Mouse (Mus musculus): ENCODE results near the gene Gigyf2. TPM values are rescaled to one million over a fixed set of nuclear protein-coding genes. Genes with fewer than 3 reads are reported as not detected.

The Gigyf2 gene
- polyA plus RNA-seq, 1 experiment from 2014 or later, result 61.2 TPM

DNA sequence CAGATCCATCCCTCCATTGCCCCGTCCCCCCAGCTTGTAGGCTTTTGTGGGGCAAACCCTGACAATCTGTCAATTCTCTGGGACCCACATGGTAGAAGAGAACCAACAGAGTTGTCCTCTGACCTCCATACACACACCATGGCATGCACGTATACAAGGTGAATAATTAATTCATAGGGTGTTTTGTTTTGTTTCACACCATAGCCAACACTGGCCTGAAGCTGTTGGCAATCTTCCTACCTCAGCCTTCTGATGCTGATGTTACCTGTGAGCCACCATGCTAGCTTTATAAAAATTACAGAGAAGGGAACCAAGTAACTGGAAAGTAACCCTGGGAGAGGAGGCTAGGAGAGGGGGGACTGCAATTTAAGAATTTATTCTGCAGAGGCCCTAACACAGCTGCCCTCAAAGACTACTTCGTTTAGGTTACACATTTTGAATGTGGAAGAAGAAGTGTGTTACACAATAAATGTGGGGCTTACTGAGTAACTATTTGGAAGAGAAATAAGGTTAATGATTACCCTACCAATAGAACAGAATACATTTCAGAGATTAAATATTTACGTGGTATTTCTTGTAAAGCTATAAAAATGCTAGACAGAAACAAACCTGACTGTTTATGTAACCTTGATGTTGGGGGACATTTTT lies 32.6 kb upstream of the Gigyf2 start:
- ATAC-seq (ENCODE audit: insufficient number of reproducible peaks, insufficient read depth, low FRiP score, low read depth), result no peak
- WGBS, result 58% methylated on average over 4 of the region's 4 CpGs
- no peak overlapping the region for H3K27ac ChIP-seq (ENCODE audit: low read length)

DNA sequence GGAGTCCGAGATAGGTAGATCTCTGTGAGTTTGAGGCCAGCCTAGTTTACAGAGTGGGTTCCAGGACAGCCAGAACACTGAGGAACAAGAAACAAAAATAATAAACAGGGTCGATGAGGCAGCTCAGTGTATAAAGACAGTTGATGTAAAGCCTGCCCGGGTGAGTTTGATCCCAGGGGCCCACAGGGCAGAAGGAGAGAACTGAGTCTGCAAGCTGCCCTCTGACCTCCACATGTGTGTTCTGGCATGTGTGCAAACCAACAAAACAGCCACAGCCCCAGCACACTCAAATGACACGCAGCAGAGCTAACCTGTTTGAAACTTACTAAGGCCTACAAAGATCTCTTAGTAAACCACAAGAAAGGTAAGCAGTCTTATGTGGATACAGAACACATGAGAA lies 31.8 kb upstream of the Gigyf2 start:
- ATAC-seq (ENCODE audit: insufficient number of reproducible peaks, insufficient read depth, low FRiP score, low read depth), result no peak
- Histone ChIP-seq H3K4me1 (ENCODE audit: control insufficient read depth, insufficient read depth, low read length) (no peaks in the 10 kb centered on the region), H3K27me3 (ENCODE audit: control insufficient read depth, insufficient read depth, low read length) (no peaks in the 10 kb centered on the region), H3K27ac (ENCODE audit: low read length) (no peak overlapping the region), H3K4me3 (ENCODE audit: low read depth, low read length) (no peak overlapping the region), H3K9ac (replicated peaks; ENCODE audit: low read depth, low read length) (no peak overlapping the region), H3K9me3 (ENCODE audit: control insufficient read depth, low read depth, low read length) (no peaks in the 10 kb centered on the region), H3K36me3 (ENCODE audit: control insufficient read depth, insufficient read depth, low read length) (no peaks in the 10 kb centered on the region), H3K4me2 (replicated peaks; ENCODE audit: low read depth, low read length) (no peak overlapping the region)
- 48% methylated on average over 4 of the region's 4 CpGs for WGBS

More for the DNA sequence above, 32.6 kb upstream of the Gigyf2 start:
- Histone ChIP-seq H3K36me3 (ENCODE audit: control insufficient read depth, insufficient read depth, low read length) (no peaks in the 10 kb centered on the region), H3K9ac (replicated peaks; ENCODE audit: low read depth, low read length) (no peak overlapping the region), H3K4me1 (ENCODE audit: control insufficient read depth, insufficient read depth, low read length) (no peaks in the 10 kb centered on the region), H3K4me2 (replicated peaks; ENCODE audit: low read depth, low read length) (no peak overlapping the region), H3K4me3 (ENCODE audit: low read depth, low read length) (no peak overlapping the region), H3K27me3 (ENCODE audit: control insufficient read depth, insufficient read depth, low read length) (no peaks in the 10 kb centered on the region), H3K9me3 (ENCODE audit: control insufficient read depth, low read depth, low read length) (no peaks in the 10 kb centered on the region)

DNA sequence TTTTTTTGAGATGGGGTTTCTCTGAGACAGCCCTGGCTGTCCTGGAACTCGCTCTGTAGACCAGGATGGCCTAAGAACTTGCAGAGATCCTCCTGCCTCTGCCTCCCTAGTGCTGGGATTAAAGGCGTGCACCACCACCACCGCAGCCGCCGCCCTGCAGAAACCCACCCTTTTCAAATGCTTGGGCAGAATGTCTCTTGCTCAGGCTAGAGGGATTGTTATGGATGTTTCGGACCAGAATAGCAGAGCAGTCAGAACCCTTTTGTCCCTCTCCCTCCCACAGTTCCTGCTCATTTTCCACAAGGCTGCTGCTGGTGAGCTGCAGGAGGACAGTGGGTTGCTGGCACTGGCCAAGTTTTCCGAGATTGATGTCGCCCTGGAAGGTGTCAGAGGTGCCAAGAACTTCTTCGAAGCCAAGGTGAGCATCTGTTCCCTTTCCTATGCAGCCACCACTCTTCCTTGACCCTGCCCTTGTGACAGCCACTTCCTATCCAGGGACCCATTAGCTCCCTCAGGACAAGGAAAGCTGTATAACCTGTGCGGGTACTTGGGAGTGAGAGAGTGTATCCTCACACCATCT lies 29.4 kb upstream of the Gigyf2 start:
- no peak for ATAC-seq (ENCODE audit: insufficient number of reproducible peaks, insufficient read depth, low FRiP score, low read depth)
- no peak overlapping the region for H3K4me3 ChIP-seq (ENCODE audit: low read depth, low read length)

DNA sequence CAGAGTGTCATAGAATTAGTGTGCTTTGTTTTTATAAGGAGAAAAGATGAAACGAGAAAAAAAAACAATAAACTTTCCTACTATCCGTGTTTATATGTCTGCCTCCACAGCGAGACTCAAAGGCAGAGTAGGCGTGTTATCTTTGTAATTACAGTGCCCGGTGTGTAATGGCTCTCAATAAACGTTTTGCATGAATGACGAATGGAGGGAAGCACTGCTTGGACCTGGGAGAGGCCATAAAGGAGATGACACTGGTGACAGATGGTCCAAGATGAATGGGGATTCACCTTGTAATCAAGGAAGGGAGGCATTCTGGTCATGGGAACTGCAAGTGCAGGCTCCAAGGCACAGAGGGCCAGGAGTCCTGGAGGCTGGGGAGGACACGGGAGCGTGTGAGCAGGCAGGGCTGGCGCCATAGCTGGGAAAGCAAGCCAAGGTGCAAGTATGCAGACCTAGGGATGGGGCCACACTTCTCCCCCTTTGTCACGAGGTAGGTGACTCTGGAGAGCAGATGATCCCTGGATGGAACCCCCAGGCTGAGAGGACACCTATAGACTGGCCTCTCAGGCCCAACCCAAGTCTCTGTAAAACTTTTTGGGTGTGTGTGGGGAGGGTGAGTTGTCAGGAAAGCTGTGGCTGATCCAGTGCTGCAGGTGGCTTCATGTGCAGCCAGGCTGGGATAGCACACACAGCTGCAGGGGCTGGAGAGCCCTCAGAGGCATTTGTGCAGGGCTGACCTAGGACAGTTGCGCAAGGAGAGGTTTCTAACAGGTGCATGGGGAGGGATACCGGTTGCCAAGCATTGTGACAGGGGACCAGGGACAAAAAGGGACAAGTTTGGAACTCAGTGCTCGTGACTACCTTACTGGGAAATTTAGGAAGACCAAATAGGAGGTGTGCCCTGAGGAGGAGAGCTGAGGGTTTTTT lies 26.2 kb upstream of the Gigyf2 start:
- H3K4me3 ChIP-seq (ENCODE audit: low read depth, low read length), result no peak overlapping the region
- H3K4me1 ChIP-seq (ENCODE audit: control insufficient read depth, insufficient read depth, low read length), result no peaks in the 10 kb centered on the region
- 53% methylated on average over 14 of the region's 14 CpGs for WGBS
- H3K27me3 ChIP-seq (ENCODE audit: control insufficient read depth, insufficient read depth, low read length), result no peaks in the 10 kb centered on the region
- no peak overlapping the region for H3K9ac ChIP-seq (replicated peaks; ENCODE audit: low read depth, low read length)
- no peak overlapping the region for H3K4me2 ChIP-seq (replicated peaks; ENCODE audit: low read depth, low read length)
- ATAC-seq (ENCODE audit: insufficient number of reproducible peaks, insufficient read depth, low FRiP score, low read depth), result no peak
- H3K9me3 ChIP-seq (ENCODE audit: control insufficient read depth, low read depth, low read length), result no peaks in the 10 kb centered on the region
- H3K36me3 ChIP-seq (ENCODE audit: control insufficient read depth, insufficient read depth, low read length), result no peaks in the 10 kb centered on the region
- H3K27ac ChIP-seq (ENCODE audit: low read length), result no peak overlapping the region

More for the DNA sequence above, 29.4 kb upstream of the Gigyf2 start:
- no peak overlapping the region for H3K9ac ChIP-seq (replicated peaks; ENCODE audit: low read depth, low read length)
- WGBS, result 81% methylated on average over 10 of the region's 10 CpGs
- no peak overlapping the region for H3K27ac ChIP-seq (ENCODE audit: low read length)
- no peak overlapping the region for H3K4me2 ChIP-seq (replicated peaks; ENCODE audit: low read depth, low read length)
- no peaks in the 10 kb centered on the region for H3K4me1 ChIP-seq (ENCODE audit: control insufficient read depth, insufficient read depth, low read length)
- no peaks in the 10 kb centered on the region for H3K9me3 ChIP-seq (ENCODE audit: control insufficient read depth, low read depth, low read length)
- H3K36me3 ChIP-seq (ENCODE audit: control insufficient read depth, insufficient read depth, low read length), result no peaks in the 10 kb centered on the region
- no peaks in the 10 kb centered on the region for H3K27me3 ChIP-seq (ENCODE audit: control insufficient read depth, insufficient read depth, low read length)

DNA sequence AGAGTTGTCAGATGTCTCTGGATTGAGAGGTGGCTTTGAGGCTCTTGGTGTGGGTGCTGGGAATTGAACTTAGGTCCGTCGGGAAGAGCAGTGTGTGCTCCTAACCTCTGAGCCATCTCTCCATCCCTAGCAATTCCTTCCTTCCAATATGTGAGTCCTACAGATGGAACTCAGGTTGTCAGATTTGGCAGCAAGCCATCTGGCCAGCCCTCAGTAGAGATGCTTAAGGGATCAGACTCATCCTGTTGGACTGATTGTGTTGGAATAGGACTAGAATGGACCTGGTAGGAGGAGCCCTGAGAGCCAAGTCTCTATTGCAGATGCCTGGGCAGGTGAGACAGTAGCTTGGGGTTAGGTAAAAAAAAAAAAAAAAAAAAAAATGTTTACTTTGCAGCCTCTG lies 24.8 kb upstream of the Gigyf2 start:
- H3K4me2 ChIP-seq (replicated peaks; ENCODE audit: low read depth, low read length), result no peak overlapping the region
- H3K9me3 ChIP-seq (ENCODE audit: control insufficient read depth, low read depth, low read length), result no peaks in the 10 kb centered on the region
- no peaks in the 10 kb centered on the region for H3K27me3 ChIP-seq (ENCODE audit: control insufficient read depth, insufficient read depth, low read length)
- WGBS, result 94% methylated on average over 2 of the region's 2 CpGs
- no peak overlapping the region for H3K4me3 ChIP-seq (ENCODE audit: low read depth, low read length)
- no peaks in the 10 kb centered on the region for H3K4me1 ChIP-seq (ENCODE audit: control insufficient read depth, insufficient read depth, low read length)
- ATAC-seq (ENCODE audit: insufficient number of reproducible peaks, insufficient read depth, low FRiP score, low read depth), result no peak
- H3K9ac ChIP-seq (replicated peaks; ENCODE audit: low read depth, low read length), result no peak overlapping the region
- no peaks in the 10 kb centered on the region for H3K36me3 ChIP-seq (ENCODE audit: control insufficient read depth, insufficient read depth, low read length)
- H3K27ac ChIP-seq (ENCODE audit: low read length), result no peak overlapping the region

DNA sequence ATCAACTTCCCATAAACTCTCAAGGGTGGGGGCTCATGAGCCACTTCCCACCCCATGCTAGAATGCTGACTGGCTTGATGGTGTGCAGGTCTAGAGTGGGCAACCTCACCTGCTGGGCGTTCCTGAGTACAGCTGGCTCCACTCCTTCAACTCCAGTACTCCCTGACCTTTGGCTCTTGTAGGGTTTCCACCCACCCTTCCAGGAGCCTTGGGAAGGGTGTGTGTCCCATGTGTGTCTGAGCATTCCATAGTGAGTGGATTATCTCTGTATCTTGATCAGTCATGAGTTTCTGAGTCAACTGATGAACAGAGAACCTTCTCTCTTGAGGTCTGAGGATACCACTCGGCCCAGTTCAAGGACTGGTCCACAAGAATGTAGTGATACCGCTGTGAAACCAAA lies 17.8 kb upstream of the Gigyf2 start:
- Histone ChIP-seq H3K4me3 (ENCODE audit: low read depth, low read length) (no peak overlapping the region), H3K9me3 (ENCODE audit: control insufficient read depth, low read depth, low read length) (no peaks in the 10 kb centered on the region), H3K9ac (replicated peaks; ENCODE audit: low read depth, low read length) (no peak overlapping the region), H3K36me3 (ENCODE audit: control insufficient read depth, insufficient read depth, low read length) (no peaks in the 10 kb centered on the region), H3K27me3 (ENCODE audit: control insufficient read depth, insufficient read depth, low read length) (no peaks in the 10 kb centered on the region), H3K27ac (ENCODE audit: low read length) (no peak overlapping the region), H3K4me2 (replicated peaks; ENCODE audit: low read depth, low read length) (no peak overlapping the region), H3K4me1 (ENCODE audit: control insufficient read depth, insufficient read depth, low read length) (no peaks in the 10 kb centered on the region)
- ATAC-seq (ENCODE audit: insufficient number of reproducible peaks, insufficient read depth, low FRiP score, low read depth), result no peak
- WGBS, result 88% methylated on average over 3 of the region's 3 CpGs

DNA sequence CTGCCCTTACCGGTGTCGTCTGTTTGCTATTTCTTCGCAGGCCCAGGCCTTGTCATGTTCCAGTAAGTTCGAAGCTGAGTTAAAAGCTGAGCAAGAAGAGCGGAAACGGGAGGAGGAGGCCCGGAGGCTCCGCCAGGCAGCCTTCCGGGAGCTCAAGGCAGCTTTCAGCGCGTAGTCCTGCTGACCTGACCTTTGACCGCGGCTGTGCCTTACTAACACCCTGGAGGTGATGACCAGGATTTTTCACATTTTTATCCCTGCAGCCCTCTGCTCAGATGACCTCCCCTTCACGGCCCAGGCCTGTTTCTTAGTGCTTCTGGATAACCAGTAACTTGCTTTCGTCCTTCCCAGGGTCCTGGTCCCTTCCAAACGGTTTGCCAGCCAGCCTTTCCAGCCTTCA lies 17.2 kb upstream of the Gigyf2 start:
- Histone ChIP-seq H3K9ac (replicated peaks; ENCODE audit: low read depth, low read length) (no peak overlapping the region), H3K27me3 (ENCODE audit: control insufficient read depth, insufficient read depth, low read length) (no peaks in the 10 kb centered on the region), H3K9me3 (ENCODE audit: control insufficient read depth, low read depth, low read length) (no peaks in the 10 kb centered on the region), H3K36me3 (ENCODE audit: control insufficient read depth, insufficient read depth, low read length) (no peaks in the 10 kb centered on the region), H3K4me3 (ENCODE audit: low read depth, low read length) (no peak overlapping the region), H3K4me1 (ENCODE audit: control insufficient read depth, insufficient read depth, low read length) (no peaks in the 10 kb centered on the region), H3K4me2 (replicated peaks; ENCODE audit: low read depth, low read length) (no peak overlapping the region), H3K27ac (ENCODE audit: low read length) (no peak overlapping the region)
- 75% methylated on average over 16 of the region's 16 CpGs for WGBS
- no peak for ATAC-seq (ENCODE audit: insufficient number of reproducible peaks, insufficient read depth, low FRiP score, low read depth)

DNA sequence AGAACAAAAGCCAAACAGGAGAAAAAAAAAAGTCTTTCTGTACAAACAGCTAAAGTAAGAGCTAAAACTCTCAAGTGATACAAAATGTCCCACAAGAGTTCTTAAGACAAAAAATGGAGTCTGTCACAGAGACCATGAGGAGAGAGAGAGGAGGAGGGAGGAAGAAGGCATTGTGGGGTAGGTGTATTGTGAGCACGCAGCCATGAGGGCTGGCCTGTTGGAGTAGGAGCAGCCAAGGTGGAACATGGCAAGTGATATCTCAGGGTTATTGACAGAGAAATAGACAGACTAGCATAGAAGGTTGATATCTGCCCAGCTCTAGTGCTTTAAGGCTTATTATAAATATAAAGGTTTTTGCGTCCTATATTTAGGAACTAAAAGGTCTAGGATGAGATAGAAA lies 14.1 kb upstream of the Gigyf2 start:
- no peak overlapping the region for H3K4me2 ChIP-seq (replicated peaks; ENCODE audit: low read depth, low read length)
- no peaks in the 10 kb centered on the region for H3K27me3 ChIP-seq (ENCODE audit: control insufficient read depth, insufficient read depth, low read length)
- no peaks in the 10 kb centered on the region for H3K4me1 ChIP-seq (ENCODE audit: control insufficient read depth, insufficient read depth, low read length)
- H3K27ac ChIP-seq (ENCODE audit: low read length), result no peak overlapping the region
- 82% methylated on average over 2 of the region's 2 CpGs for WGBS
- no peak overlapping the region for H3K9ac ChIP-seq (replicated peaks; ENCODE audit: low read depth, low read length)
- ATAC-seq (ENCODE audit: insufficient number of reproducible peaks, insufficient read depth, low FRiP score, low read depth), result no peak
- no peaks in the 10 kb centered on the region for H3K36me3 ChIP-seq (ENCODE audit: control insufficient read depth, insufficient read depth, low read length)
- H3K4me3 ChIP-seq (ENCODE audit: low read depth, low read length), result no peak overlapping the region
- no peaks in the 10 kb centered on the region for H3K9me3 ChIP-seq (ENCODE audit: control insufficient read depth, low read depth, low read length)

Data from stomach, embryonic 14.5 days (tissue).